Mouse (Mus musculus): ENCODE measurements at regions not wholly inside any gene's neighbourhood (a gene's known extent, or its start where the extent isn't known, plus 50 kb on each side); places are given as distances from the start of the nearest gene placed in this dataset.

GRCm38 (mm10) chr14:103900817-103901216, 56.6 kb upstream of the Ednrb start:
- Histone ChIP-seq H3K4me1 (ENCODE audit: control insufficient read depth, insufficient read depth, insufficient read length, low read length) (no peaks in the 10 kb centered on the region), H3K27ac (replicated peaks; ENCODE audit: low read depth, low read length) (no peak overlapping the region), H3K4me3 (ENCODE audit: insufficient read depth, low read depth, low read length) (no peak overlapping the region)

- Histone ChIP-seq H3K4me3 (ENCODE audit: insufficient read depth, low read depth, low read length) (peak overlapping the region; percentile 37), H3K4me1 (ENCODE audit: control insufficient read depth, insufficient read depth, insufficient read length, low read length) (no peaks in the 10 kb centered on the region), H3K27ac (replicated peaks; ENCODE audit: low read depth, low read length) (no peak overlapping the region)
Measured at GRCm38 (mm10) chr14:103899111-103899814, 55.1 kb upstream of the Ednrb start.

- no peak overlapping the region for H3K27ac ChIP-seq (replicated peaks; ENCODE audit: low read depth, low read length)
- H3K4me1 ChIP-seq (ENCODE audit: control insufficient read depth, insufficient read depth, insufficient read length, low read length), result no peaks in the 10 kb centered on the region
- H3K4me3 ChIP-seq (ENCODE audit: insufficient read depth, low read depth, low read length), result peak overlapping the region; percentile 37; the same call in 1 of the 2 replicates
Measured at GRCm38 (mm10) chr14:103898689-103899088, 54.5 kb upstream of the Ednrb start.

GRCm38 (mm10) chr14:103895261-103895660, 51.1 kb upstream of the Ednrb start:
- H3K27ac ChIP-seq (replicated peaks; ENCODE audit: low read depth, low read length), result no peak overlapping the region
- H3K4me1 ChIP-seq (ENCODE audit: control insufficient read depth, insufficient read depth, insufficient read length, low read length), result no peaks in the 10 kb centered on the region
- H3K4me3 ChIP-seq (ENCODE audit: insufficient read depth, low read depth, low read length), result no peak overlapping the region

Measured in brown adipose tissue, adult 24 weeks (tissue).